Mouse (Mus musculus): ENCODE data around the gene Fbxl8.

DNA sequence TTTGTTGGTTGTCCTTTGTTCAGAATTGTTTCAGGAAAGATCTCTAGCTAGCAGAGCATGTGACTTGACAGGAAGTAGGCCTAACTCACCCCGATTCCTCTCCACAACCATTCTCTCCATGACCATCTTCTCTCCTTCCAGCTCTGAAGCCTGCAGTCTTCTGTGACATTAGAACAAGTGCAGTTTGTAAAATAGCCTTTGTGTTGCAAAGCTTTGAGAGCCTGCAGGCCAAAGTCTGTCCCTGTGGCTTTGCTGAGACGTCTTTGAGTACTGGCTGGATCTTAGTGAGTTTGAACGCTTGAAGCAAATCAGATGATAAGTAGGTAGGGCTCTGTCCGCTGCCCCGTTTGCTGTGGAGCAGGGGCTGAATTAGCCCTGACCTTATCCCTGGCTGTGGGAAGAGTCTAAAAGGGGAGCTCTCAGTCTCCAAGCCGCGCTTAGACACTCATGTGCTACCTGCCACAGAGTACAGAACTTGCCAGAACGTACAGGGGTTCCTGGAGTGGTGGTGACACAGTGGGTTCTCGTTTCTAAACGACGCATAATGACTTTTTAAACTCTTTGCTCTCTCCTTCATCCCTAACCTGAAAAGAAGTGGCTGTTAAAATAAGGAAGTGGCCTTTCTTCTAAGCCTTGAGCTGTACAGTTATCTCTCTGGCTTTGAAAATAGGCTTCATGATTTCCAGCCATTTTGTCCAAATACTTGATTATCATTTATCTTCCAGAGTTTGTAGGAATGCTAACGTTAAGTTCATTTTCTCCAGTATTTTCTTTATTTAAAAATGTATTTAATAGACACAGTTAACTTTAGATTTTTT, 32.7 kb upstream of the Fbxl8 start:
- no peak for TF ChIP-seq POLR2A (IDR thresholded peaks at IDR 0.05; ENCODE audit: borderline replicate concordance, insufficient read depth, low read length)
- no peak for TF ChIP-seq CTCF (IDR thresholded peaks at IDR 0.05; ENCODE audit: borderline replicate concordance, insufficient read depth, low read depth, low read length)
